In the genomic region with DNA sequence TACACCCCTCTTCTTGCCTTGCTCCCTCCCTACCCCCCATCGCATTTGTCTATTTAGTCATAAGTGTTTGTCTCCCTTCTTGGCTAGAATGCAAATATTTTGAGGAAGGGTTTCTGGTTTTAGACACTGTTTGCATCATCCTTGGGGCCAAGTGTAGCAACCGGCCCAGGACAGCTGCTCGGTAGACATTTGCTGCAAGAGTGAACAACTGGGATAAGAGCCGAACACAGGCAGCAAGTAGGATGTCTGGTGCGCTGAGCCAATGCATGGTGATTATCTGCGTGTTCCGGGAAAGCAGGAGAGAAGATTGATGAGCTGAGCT, we compare ENCODE assay signal across 8 mouse cellular contexts. TPM values are rescaled to one million over a fixed set of nuclear protein-coding genes. Genes with fewer than 3 reads are reported as not detected.
A peak's percentile ranks its signal among the peaks of the same experiment; 100 is the strongest.
DNase-seq lines count a peak whose midpoint lies in the region; ATAC-seq and TF ChIP-seq lines count a peak whose summit lies in the region.

No protein-coding gene starts in this region.

- DNase-seq in embryo, embryonic 10.5 days (ENCODE audit: low spot score): peak; percentile 12
- DNase-seq in embryo, embryonic 9.5 days (ENCODE audit: extremely low spot score): no peak
- DNase-seq in gastrocnemius, adult 18-20 months (ENCODE audit: low spot score): peak; percentile 30
- DNase-seq in frontal cortex, postnatal 36 days (ENCODE audit: low spot score in 2 of 2): no peak
- no peak for DNase-seq in adrenal gland, adult 8-10 months

- H3K79me2 ChIP-seq in macrophage (ENCODE audit: inconsistent target): peaks cover 29% of the 10 kb centered on the region

- H3K4me3 ChIP-seq in E14TG2a.4 (replicated peaks; ENCODE audit: low read length): peak overlapping the region; percentile 98
- H3K4me3 ChIP-seq in hindbrain, embryonic 15.5 days: peak overlapping the region; percentile 84
- H3K4me3 ChIP-seq in macrophage (ENCODE audit: inconsistent target): peak overlapping the region; percentile 92; the same call in 1 of the 2 replicates

- H3K9ac ChIP-seq in hindbrain, embryonic 15.5 days: peak overlapping the region; percentile 92

- no peak for ATAC-seq in hindbrain, embryonic 15.5 days (ENCODE audit: low FRiP score, low read depth)

- H3K27me3 ChIP-seq in E14TG2a.4 (ENCODE audit: insufficient read depth, low read length): no peaks in the 10 kb centered on the region
- H3K27me3 ChIP-seq in hindbrain, embryonic 15.5 days: no peaks in the 10 kb centered on the region

- 56% methylated on average over 7 of the region's 7 CpGs for WGBS in hindbrain, embryonic 15.5 days
- WGBS in macrophage (ENCODE audit: missing documents): 50% methylated on average over 7 of the region's 7 CpGs

- TF ChIP-seq CTCF in E14TG2a.4 (conservative IDR thresholded peaks at IDR 0.05; ENCODE audit: low read length): no peak

- peaks cover 44% of the 10 kb centered on the region for H3K4me1 ChIP-seq in E14TG2a.4 (replicated peaks; ENCODE audit: low read depth, low read length)
- peaks cover 37% of the 10 kb centered on the region for H3K4me1 ChIP-seq in hindbrain, embryonic 15.5 days (replicated peaks)

- H3K9me3 ChIP-seq in E14TG2a.4 (ENCODE audit: low read length): no peaks in the 10 kb centered on the region
- H3K9me3 ChIP-seq in hindbrain, embryonic 15.5 days: no peaks in the 10 kb centered on the region

- H3K4me2 ChIP-seq in hindbrain, embryonic 15.5 days: peak overlapping the region; percentile 87

- H3K36me3 ChIP-seq in E14TG2a.4 (ENCODE audit: insufficient read depth, low read length) (peaks cover 13% of the 10 kb centered on the region), macrophage (ENCODE audit: inconsistent target) (no peaks in the 10 kb centered on the region)
- no peaks in the 10 kb centered on the region for H3K36me3 ChIP-seq in hindbrain, embryonic 15.5 days

- H3K27ac ChIP-seq in hindbrain, embryonic 15.5 days (replicated peaks): peak overlapping the region; percentile 98; the same call in 1 of the 2 replicates
- H3K27ac ChIP-seq in macrophage: peak overlapping the region; percentile 90; the same call in 1 of the 2 replicates

RNA-seq across cellular contexts. Expression of gene Lsm14a, which starts 2.3 kb away (rescaled TPM):
- total RNA-seq in gastrocnemius, adult 18-20 months (2021): 10 to 100 TPM; 89.5 to 89.6 TPM
- polyA plus RNA-seq in hindbrain, embryonic 15.5 days (2015; fragmentation: Nextera tagmentation; extraction: Ambion mirVana): 57.0 and 58.5 TPM in 2 replicates
- total RNA-seq in macrophage (2018; cell fraction: chromatin; rRNA removed): 100 to 1,000 TPM in 23 of 26 experiments, 10 to 100 TPM in 3; 74.8 to 239 (median 169) TPM
- 100 to 1,000 TPM in 22 of 26 experiments, 10 to 100 TPM in 4; 92.5 to 128 (median 106) TPM for total RNA-seq in macrophage (2018; cell fraction: cytosol; rRNA removed)
- 100 to 1,000 TPM in 20 of 26 experiments, 10 to 100 TPM in 6; 64.9 to 230 (median 121) TPM for total RNA-seq in macrophage (2018; cell fraction: nucleus; rRNA removed)
- 86.0 to 122 TPM (median 89.0 TPM) in 3 replicates for polyA plus RNA-seq in macrophage (2018)
- 100 to 1,000 TPM; 109 to 126 (median 119) TPM for total RNA-seq in adrenal gland, adult 8-10 months (2022)

Comparison
In these comparisons a context has a peak if more than half of its experiments do, and no peak if none do; other contexts are left out.
1. DNase-seq: peak in embryo, embryonic 10.5 days (single experiment) and gastrocnemius, adult 18-20 months (single experiment); none in embryo, embryonic 9.5 days (single experiment), frontal cortex, postnatal 36 days (0 of 2) and adrenal gland, adult 8-10 months (single experiment).
2. Peak in every context shown above with its lines, with median percentiles within 50 percentile points of each other: H3K4me3 ChIP-seq.